Mouse (Mus musculus): ENCODE data around the gene Ezr. TPM values are rescaled to one million over a fixed set of nuclear protein-coding genes. Genes with fewer than 3 reads are reported as not detected.
A peak's percentile ranks its signal among the peaks of the same experiment; 100 is the strongest.

The Ezr gene
- polyA plus RNA-seq (2015; fragmentation: Nextera tagmentation; extraction: Ambion mirVana), result 125 and 140 TPM in 2 replicates

DNA sequence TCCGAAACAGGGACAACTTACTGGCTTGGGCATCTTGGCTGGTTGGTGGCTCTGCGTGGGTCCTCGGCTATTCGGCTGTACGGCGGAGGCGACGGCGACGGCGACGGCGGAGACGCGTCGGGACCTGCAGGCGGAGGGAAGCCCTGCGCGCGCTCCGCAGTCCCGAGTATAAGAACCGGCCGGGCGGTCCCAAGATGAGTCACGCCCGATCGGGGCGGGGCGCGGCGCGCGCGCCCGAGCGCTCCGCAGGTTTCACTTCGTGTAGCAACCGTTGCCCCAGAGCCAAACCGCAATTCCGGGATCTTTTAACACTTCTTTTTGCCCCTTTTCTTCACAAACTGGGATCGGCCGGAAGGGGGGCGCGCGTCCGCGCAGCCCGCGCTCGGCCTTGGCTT lies at the start of gene Ezr:
Ezr (minus strand) TSS at position 174 of the 395 bp plus-strand sequence.
- Histone ChIP-seq H3K9me3 (no peaks in the 10 kb centered on the region), H3K4me2 (peak within 1 kb of the TSS; percentile 93), H3K27ac (peak within 1 kb of the TSS; percentile 96), H3K36me3 (no peaks in the 10 kb centered on the region), H3K9ac (peak within 1 kb of the TSS; percentile 83), H3K4me1 (peaks cover 44% of the 10 kb centered on the region), H3K4me3 (peak within 1 kb of the TSS; percentile 85), H3K27me3 (peaks cover 19% of the 10 kb centered on the region)
- ATAC-seq (ENCODE audit: borderline replicate concordance, extremely low read depth, low FRiP score, low TSS enrichment), result peak; percentile 85
- under 1% methylated on average over 52 of the region's 52 CpGs for WGBS

DNA sequence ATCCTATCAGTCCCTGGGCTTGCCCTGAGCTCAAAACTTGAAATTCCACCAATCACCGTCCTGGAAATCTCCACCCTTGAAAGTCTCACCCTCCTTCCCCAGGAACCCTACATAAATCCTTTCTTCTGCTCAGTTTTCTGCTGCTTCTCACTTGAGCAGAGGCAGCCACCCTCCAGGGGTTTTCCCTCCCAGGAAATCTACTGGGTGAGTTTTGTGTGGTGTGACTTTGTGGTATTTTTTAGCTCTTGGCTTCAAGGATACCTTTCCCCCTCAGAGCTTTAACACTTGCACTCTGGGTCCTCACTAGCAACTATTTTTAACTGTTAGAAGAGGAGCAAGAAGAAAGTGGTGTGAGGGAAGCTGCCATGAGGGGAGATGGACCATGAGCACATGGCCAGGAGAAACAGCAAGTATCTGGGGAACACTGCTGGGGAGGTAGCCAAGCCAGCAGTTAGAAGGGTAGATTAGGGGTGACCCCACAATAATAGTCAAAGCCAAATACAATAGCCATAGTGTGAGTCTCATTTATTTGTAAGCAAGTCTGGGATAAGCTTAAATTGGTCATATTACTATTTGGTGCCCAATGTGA lies 47.5 kb upstream of the Ezr start:
- Histone ChIP-seq H3K4me3 (no peak overlapping the region), H3K36me3 (no peaks in the 10 kb centered on the region), H3K4me2 (no peak overlapping the region), H3K9me3 (no peaks in the 10 kb centered on the region), H3K27ac (peak overlapping the region; percentile 96; the same call in 1 of the 2 replicates), H3K27me3 (no peaks in the 10 kb centered on the region), H3K9ac (no peak overlapping the region), H3K4me1 (peaks cover 13% of the 10 kb centered on the region)
- ATAC-seq (ENCODE audit: borderline replicate concordance, extremely low read depth, low FRiP score, low TSS enrichment), result no peak
- WGBS, result 46% methylated on average over 1 of the region's 1 CpGs

DNA sequence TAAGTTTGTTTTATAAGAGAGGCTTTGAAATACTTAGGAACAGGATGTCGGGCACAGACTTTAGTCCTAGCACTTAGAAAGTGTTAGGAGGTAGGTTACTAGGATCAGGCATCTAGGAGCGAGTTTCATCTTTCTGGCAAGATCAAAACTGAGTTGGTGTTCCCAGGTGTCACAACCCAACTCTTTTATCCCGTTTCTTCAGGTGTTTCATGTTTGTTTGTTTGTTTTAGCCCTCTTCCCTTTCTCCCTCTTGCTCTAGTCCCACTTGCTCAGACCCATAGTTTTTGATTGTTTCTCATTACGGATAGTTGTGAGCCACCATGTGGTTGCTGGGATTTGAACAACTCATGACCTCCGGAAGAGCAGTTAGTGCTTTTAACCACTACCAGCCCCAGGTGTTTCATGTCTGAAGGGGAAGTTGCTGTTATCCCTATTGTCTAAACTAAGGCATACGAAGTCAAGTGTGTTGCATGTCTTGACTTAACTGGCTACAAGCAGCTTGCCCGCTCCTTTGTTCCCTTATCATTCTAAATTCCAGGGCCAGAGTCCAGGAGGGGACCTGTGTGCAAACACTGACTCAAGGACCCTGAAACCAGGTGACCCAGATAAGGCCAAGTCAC lies 46.1 kb upstream of the Ezr start:
- 40% methylated on average over 7 of the region's 7 CpGs for WGBS
- Histone ChIP-seq H3K27me3 (no peaks in the 10 kb centered on the region), H3K9ac (peak overlapping the region; percentile 42), H3K4me2 (peak overlapping the region; percentile 74), H3K4me3 (peak overlapping the region; percentile 47), H3K36me3 (no peaks in the 10 kb centered on the region), H3K9me3 (no peaks in the 10 kb centered on the region), H3K4me1 (peaks cover 13% of the 10 kb centered on the region), H3K27ac (peak overlapping the region; percentile 96)
- ATAC-seq (ENCODE audit: borderline replicate concordance, extremely low read depth, low FRiP score, low TSS enrichment), result no peak

DNA sequence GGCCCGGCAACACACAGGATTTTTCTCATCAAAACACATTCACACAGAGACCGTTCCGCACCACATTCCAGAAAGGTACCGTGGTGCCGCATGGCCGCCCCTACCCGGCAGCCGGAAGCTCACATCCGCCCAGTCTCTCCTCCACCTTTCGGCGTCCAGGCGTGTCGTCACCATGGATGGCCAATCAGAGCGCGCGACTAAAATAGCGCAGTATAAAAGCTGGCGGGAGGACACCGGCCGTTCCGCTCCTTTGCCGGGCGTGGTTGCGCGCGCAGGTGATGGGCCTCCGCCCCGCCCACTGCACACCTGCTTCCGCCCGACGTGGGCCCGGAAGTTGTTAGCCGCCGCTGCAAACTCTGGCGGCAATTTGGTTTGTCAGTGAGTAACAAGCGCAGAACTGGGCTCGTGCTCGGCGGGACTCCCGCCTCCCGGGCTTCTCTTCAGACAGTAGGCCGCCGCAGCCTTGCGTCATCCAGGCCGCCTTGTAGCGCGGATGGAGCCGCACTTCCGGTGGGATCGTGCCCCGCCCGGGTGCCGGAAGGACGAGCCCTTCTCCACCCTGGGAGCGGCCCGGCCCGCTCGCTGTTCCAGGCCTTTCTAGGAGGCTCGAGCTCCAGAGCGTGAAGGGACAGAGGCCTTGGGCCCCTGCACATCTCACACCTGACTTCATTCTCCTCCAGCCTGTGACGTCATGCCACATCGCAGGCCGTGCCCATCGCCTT lies 45.3 kb upstream of the Ezr start:
- 1% methylated on average over 64 of the region's 64 CpGs for WGBS

DNA sequence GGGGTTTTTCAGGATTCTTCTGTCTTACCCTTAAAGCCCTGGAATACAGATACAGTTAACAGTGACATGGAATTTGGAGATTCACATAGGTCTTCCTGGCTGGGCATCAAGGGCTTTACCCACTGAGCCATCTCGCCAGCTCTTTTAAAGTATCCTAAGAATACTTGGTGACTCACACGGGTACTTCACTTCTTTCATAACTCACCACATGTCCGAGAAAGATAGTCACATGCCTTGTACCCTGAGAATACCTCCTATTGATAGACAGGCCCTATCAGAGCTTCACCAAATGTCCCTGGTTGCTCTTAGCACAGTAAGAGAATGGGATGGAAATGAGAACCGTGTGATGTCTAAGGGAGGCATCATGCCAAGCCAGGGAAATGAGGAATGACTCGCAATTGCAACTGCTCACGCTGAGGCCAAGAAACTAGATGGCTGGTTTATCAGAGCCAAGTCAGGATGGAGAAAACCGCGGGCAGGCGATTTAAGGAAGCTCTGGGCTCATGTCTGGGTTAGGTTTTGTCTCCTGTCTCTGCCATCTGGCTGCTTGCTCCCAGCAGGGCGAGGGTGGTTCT lies 44.7 kb upstream of the Ezr start:
- Histone ChIP-seq H3K4me2 (peak overlapping the region; percentile 74), H3K36me3 (no peaks in the 10 kb centered on the region), H3K9ac (peak overlapping the region; percentile 42), H3K27me3 (no peaks in the 10 kb centered on the region), H3K4me1 (peaks cover 13% of the 10 kb centered on the region), H3K27ac (peak overlapping the region; percentile 96), H3K9me3 (no peaks in the 10 kb centered on the region), H3K4me3 (peak overlapping the region; percentile 47)
- WGBS, result 29% methylated on average over 10 of the region's 10 CpGs
- peak; percentile 24; the same call in 1 of the 2 replicates for ATAC-seq (ENCODE audit: borderline replicate concordance, extremely low read depth, low FRiP score, low TSS enrichment)

More for the DNA sequence above, 45.3 kb upstream of the Ezr start:
- H3K9ac ChIP-seq, result peak overlapping the region; percentile 42
- peaks cover 13% of the 10 kb centered on the region for H3K4me1 ChIP-seq
- no peaks in the 10 kb centered on the region for H3K9me3 ChIP-seq
- no peaks in the 10 kb centered on the region for H3K36me3 ChIP-seq
- peak overlapping the region; percentile 47 for H3K4me3 ChIP-seq
- ATAC-seq (ENCODE audit: borderline replicate concordance, extremely low read depth, low FRiP score, low TSS enrichment), result peak; percentile 97
- H3K27me3 ChIP-seq, result no peaks in the 10 kb centered on the region
- peak overlapping the region; percentile 96 for H3K27ac ChIP-seq
- peak overlapping the region; percentile 74 for H3K4me2 ChIP-seq

DNA sequence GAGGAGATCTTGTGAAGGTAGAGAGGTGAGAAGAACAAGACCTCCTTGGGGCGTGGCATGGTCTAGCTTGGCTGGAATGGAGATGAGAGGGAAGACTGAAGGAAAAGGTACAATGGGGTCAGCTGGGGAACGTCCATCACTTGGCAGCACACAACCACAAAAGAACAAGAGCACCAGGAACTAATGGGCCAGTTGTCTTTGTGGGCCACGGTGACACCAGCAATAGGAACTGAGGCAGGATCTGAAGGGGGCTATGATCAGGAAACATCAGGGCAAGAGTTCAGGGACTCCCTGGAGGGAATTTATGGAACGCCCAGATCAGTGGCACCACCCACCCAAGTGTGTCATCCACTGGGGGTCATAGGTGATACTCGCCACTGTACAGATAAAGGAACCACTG lies 34.2 kb upstream of the Ezr start:
- no peak for ATAC-seq (ENCODE audit: borderline replicate concordance, extremely low read depth, low FRiP score, low TSS enrichment)
- H3K27me3 ChIP-seq, result no peaks in the 10 kb centered on the region
- H3K9ac ChIP-seq, result no peak overlapping the region
- WGBS, result 62% methylated on average over 5 of the region's 5 CpGs
- H3K9me3 ChIP-seq, result no peaks in the 10 kb centered on the region
- no peak overlapping the region for H3K4me2 ChIP-seq
- no peaks in the 10 kb centered on the region for H3K36me3 ChIP-seq
- peaks cover 27% of the 10 kb centered on the region for H3K4me1 ChIP-seq
- no peak overlapping the region for H3K4me3 ChIP-seq
- H3K27ac ChIP-seq, result no peak overlapping the region

DNA sequence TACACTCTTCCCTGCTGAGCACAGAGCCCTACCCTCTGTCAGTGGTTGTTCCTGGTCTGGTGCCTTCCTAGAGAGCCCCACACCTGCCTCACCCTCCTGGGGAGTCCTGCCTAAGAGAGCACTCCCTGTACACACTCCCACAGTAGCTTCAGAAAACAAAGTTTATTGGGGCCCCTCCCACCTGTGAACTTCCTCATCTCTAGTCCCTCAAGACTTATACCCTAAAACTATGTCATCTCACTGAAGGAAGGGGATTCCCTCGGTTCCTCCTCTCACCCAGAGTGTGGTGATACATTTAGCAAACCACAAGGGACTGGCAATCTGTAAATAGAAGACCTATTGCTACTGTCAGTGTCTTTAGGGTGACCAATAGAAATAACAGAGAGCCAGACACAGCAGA lies 33.6 kb upstream of the Ezr start:
- ATAC-seq (ENCODE audit: borderline replicate concordance, extremely low read depth, low FRiP score, low TSS enrichment), result no peak
- Histone ChIP-seq H3K36me3 (no peaks in the 10 kb centered on the region), H3K9ac (no peak overlapping the region), H3K4me2 (no peak overlapping the region), H3K27me3 (no peaks in the 10 kb centered on the region), H3K4me3 (no peak overlapping the region), H3K9me3 (no peaks in the 10 kb centered on the region), H3K27ac (no peak overlapping the region), H3K4me1 (peaks cover 28% of the 10 kb centered on the region)
- 69% methylated on average over 1 of the region's 1 CpGs for WGBS

DNA sequence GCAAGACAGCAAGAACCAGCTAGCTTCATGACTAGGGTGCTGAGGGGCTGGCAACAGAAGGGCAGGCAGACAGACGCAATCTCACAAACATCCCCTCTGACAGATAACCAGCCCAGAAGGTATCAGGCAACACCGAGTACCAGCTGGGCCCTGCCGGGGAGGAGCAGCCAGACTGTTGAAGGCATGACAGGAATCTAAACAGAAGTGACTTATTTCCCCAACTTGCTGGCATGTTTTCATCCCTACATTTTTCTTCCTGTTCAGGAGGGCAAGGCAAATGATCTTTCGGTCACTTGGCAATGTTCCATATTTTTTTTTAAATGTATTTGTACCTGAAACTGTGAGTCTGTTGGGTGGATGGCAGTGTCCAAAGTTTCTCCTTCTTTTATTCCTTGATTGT lies 32.1 kb upstream of the Ezr start:
- H3K4me3 ChIP-seq, result no peak overlapping the region
- no peaks in the 10 kb centered on the region for H3K9me3 ChIP-seq
- H3K4me1 ChIP-seq, result peaks cover 28% of the 10 kb centered on the region
- no peak for ATAC-seq (ENCODE audit: borderline replicate concordance, extremely low read depth, low FRiP score, low TSS enrichment)
- H3K36me3 ChIP-seq, result no peaks in the 10 kb centered on the region
- H3K27ac ChIP-seq, result no peak overlapping the region
- no peaks in the 10 kb centered on the region for H3K27me3 ChIP-seq
- no peak overlapping the region for H3K4me2 ChIP-seq
- WGBS, result 13% methylated on average over 4 of the region's 4 CpGs
- H3K9ac ChIP-seq, result no peak overlapping the region

DNA sequence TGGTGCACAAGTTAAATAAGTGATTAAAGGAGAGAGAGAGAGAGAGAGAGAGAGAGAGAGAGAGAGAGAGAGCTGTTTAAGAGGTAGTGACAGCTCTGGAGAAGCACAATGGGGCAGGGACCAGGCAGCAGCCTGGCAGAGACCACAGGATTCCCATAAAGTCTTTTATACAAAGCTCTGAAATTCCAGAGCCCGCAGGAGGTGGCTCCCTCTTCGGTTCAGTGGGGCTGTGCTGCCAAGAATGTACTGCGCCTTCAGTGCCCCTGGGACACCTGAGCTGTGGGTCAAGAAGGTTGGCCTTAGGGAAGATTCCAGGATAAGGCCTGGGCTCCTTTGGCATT lies 30.2 kb upstream of the Ezr start:
- H3K4me2 ChIP-seq, result no peak overlapping the region
- H3K9ac ChIP-seq, result no peak overlapping the region
- H3K4me1 ChIP-seq, result peaks cover 28% of the 10 kb centered on the region

DNA sequence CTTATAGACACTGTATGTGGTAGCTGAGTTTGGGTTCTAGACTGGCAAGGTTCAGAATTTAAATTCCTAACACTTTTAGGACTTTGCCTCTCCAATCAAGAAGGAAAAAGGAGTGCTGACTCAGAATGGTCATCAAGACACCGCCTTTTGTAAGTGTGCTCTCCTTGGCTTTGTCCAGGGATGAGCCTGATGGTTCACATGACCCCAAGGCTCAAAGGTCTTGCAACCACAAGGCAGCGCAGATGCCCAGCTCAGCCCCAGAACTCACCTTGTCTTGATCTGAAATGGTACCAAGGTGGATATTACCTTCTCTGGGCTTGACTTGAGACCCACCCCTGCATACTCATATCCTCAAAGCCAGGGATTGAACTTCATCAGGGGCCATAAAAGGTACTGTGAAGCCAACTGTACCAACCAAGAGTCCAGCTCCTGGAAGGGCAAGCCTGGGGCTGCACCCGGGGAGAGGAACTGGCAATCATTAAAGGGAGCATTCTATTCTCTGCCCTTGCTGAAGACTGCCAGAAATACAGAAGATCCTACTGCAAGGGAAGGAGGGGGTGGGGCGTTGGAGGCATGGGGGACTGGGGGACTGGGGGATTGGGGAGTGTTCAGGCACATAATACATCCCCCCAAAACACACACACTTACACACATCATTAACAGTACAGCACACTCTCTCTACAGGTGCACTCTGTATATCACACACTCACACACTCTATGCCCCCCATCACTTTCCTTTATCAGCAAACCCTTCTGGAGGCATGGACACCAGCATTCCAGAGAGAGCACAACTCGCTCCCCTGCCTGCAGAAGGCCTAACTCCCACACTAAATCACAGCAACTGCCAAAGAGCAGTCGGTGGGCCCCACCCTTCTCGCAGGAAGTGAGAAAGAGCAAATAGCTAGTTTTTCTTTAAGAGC lies 29.6 kb upstream of the Ezr start:
- Histone ChIP-seq H3K4me3 (no peak overlapping the region), H3K27me3 (no peaks in the 10 kb centered on the region), H3K9ac (no peak overlapping the region), H3K4me2 (no peak overlapping the region), H3K36me3 (no peaks in the 10 kb centered on the region), H3K4me1 (peaks cover 28% of the 10 kb centered on the region), H3K27ac (peak overlapping the region; percentile 85), H3K9me3 (no peaks in the 10 kb centered on the region)
- WGBS, result 38% methylated on average over 7 of the region's 7 CpGs
- peak; percentile 23; the same call in 1 of the 2 replicates for ATAC-seq (ENCODE audit: borderline replicate concordance, extremely low read depth, low FRiP score, low TSS enrichment)

More for the DNA sequence above, 30.2 kb upstream of the Ezr start:
- Histone ChIP-seq H3K4me3 (no peak overlapping the region), H3K27ac (peak overlapping the region; percentile 85), H3K27me3 (no peaks in the 10 kb centered on the region), H3K36me3 (no peaks in the 10 kb centered on the region), H3K9me3 (no peaks in the 10 kb centered on the region)
- peak; percentile 52; the same call in 1 of the 2 replicates for ATAC-seq (ENCODE audit: borderline replicate concordance, extremely low read depth, low FRiP score, low TSS enrichment)
- 22% methylated on average over 3 of the region's 3 CpGs for WGBS

DNA sequence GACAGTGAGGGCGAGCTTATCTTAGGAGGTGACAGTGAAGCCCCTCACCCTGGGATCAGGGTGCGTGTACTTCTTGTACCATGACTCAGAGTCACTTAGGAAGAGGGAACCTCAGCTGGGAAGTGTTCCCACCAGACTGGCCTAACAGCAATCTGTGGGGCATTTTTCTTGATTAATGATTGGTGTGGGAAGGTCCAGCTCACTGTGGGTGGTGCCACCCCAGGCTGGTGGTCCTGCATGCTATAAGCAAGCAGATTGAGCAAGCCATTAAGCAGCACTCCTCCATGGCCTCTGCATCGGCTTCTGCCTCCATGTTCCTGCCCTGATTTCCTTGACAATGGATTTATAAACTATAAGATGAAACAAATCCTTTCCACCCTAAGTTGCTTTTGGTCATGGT lies 26.7 kb upstream of the Ezr start:
- H3K9me3 ChIP-seq, result no peaks in the 10 kb centered on the region
- 44% methylated on average over 3 of the region's 3 CpGs for WGBS
- no peak overlapping the region for H3K4me3 ChIP-seq
- no peak for ATAC-seq (ENCODE audit: borderline replicate concordance, extremely low read depth, low FRiP score, low TSS enrichment)
- no peaks in the 10 kb centered on the region for H3K27me3 ChIP-seq
- no peaks in the 10 kb centered on the region for H3K36me3 ChIP-seq
- no peak overlapping the region for H3K9ac ChIP-seq
- H3K4me1 ChIP-seq, result peaks cover 27% of the 10 kb centered on the region
- no peak overlapping the region for H3K4me2 ChIP-seq
- H3K27ac ChIP-seq, result no peak overlapping the region
